Mouse (Mus musculus) heart, postnatal 14 days (tissue): Measurements from ENCODE around the gene Myh3. TPM values are rescaled to one million over a fixed set of nuclear protein-coding genes. Genes with fewer than 3 reads are reported as not detected.

Experiments used
- DNase-seq, 2 experiments: peaks; one replicate each; pipeline ENCODE4 v3.0.0; 2021 to 2022
- intact Hi-C: fragments of 180-260 bp; cut with DNase I; formaldehyde crosslinking; loops from one replicate; pipeline ENCODE4 v1.15.1; 2025
- microRNA-seq, 2 experiments: library from miRNA; unstranded; fragments of <30 nt; microRNA quantifications; one replicate each; pipeline ENCODE4 v1.2.0; 2021 to 2022
- total RNA-seq, 2 experiments: library from RNA; stranded (reverse); gene quantifications; 2 replicates each; pipeline ENCODE4 v1.2.3; 2021

Myh3 gene
- total RNA-seq, 2 experiments from 2014 or later, result not detected

DNA sequence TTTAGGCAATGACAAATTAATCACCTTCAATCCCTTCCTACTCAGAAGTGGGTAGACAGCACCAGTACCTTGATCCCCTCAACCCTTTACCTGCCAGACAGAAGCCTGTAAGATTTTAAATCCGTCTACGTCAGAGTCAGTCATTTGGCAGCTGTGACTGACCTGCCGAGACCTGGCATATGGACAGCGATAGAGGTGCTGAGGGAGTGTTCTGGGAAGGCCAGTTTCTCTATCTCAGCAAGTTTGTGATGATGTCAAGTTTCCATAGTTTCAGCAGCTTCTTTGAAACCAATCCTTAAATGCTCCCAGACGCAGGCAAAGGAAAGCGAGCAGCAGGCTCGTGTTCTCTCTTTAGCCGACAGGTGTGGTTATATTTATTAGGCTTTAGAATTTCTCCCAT lies 61.5 kb downstream of the Myh3 start:
- DNase-seq, result no peak
- intact Hi-C loops, result no loop called here

DNA sequence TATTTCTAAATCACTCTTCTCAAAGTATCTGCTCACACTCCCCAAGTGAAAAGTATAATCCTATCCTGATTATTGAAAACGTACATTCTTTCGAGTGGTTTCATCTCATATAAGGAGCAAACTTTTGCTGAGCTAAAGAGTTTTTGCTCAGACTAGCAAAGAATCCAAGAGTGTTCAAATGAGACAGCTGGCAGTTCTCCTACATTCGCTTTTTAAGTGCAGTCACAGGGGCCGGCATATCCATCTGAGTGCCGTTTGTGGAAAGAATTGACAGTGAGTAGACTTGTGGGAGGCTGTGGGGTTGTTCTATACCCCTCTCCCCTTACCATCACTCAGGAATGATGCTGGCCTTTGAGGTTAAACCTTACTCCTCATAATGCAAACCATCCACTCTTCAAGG lies 62.1 kb downstream of the Myh3 start:
- intact Hi-C loops, result no loop called here
- DNase-seq, result no peak

DNA sequence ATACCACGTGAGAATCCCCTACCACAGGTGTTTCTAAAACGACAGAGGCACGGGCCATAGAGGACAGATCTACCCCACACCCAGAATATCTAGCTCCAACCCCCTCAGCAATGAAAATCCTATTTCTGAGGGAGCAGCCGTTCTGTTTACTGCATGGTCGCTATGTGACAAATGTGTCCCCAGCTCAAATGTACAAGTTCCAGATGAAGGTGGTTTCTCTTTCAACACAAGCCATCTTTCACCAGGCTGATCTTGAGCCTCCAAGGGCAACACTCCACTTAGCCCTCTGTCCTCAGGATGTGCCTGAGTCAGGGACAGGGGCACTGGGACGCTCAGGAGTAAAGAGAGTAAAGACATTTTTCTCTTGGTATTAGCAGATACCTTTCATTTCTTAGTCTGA lies 62.9 kb downstream of the Myh3 start:
- intact Hi-C loops, result no loop called here
- DNase-seq, result no peak

DNA sequence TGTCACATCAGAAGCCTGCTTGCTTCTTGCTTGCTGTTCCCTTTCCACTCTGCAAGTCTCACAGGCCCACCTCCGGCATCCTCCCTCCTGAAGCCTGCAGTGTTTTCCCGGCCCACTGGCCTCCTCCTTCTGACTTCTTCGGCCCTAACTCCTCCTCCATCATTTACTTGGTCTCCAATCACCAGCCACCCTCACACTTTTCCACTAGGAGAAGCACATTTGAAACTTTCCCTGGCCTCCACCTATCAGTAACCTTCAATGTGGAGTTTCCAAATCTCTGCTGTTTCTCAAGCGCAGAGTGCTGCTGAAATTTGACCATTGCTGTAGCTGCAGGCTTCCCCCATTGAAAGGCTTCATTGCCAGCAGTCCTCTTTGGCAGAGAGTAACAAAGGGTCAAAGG lies 63.9 kb downstream of the Myh3 start:
- intact Hi-C loops, result no loop called here
- DNase-seq, result no peak

DNA sequence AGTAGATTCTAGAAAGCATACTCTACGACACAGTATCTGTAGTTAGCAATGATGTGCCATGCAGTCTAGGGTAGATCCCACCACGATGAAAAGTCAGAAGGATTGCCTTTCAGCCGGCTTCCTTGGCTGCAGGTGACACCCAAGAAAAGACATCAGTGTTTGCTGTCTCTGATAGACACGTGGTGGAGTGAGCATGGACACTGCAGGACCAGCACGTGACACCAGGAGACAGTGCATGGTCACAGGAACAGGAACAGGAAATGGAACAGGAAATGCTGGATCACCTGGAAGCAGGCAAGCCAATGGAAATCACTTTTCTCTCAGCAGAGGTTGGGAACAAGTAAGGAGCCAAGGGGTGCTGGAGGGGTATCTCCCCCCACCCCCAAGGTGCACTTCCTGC lies 65.0 kb downstream of the Myh3 start:
- no peak for DNase-seq
- intact Hi-C loops, result no loop called here

DNA sequence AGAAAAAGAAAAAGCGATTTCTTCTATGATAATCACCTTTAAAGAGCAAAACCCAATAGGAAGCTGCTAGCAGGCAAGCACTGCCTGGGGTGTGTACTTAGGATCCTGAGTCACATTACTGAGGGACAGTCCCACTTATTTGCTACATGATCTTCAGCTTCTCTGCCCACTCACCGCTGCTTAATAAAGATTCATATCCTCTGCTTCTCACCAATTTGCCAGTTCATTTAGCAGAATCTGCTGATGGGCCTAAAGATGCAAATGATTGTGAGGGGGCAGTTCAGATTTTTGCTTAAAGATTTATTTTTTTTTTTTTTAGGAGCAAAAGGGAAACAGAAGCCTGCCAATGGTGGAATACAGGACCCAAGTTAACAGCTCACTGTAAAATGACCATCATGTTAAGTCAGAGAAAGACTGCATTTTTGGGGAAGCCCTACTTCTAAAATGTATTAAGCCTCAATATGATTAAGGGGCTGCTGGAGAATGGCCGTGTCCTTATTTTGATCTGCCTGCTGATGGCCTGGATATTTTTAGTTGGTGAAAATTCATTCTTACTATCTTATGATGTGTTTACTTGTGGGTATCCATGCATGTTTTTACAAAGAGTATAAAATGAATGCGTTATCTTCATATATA lies 65.9 kb downstream of the Myh3 start:
- intact Hi-C loops, result no loop called here

DNA sequence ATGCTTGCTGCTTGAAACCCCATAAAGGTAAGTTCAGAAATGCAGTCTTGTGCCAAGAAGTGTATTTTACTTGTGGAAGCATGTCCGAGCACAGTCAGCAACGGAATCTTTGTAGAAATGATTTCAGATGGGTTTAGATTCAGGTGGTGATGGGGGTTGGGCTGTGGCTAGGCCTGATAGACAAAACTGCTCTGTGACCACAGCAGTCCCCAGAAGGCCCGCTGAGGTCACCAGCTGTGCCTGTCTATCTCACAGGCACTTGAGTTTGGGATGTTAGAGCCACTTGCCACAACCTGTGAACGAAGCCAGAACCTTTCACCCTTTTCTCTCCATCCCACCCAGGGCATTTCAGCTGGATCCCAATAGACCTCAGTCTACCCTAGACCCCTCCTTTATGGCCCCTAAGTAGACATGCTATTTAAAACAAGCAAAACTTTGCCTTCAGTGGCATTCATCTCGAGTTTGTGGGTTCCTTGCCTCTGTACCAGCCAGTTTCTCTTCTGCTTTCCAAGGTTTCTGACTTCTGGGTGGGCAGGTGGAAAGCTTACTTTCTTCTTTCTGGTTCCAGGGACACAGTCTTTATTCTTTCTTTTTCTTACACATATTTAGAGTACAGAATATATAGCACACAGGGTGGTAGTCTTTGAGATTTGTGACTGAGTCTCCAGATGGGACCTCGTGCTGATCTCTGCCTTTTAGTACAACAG lies 66.6 kb downstream of the Myh3 start:
- no peak for DNase-seq
- intact Hi-C loops, result no loop called here

More for the DNA sequence above, 65.9 kb downstream of the Myh3 start:
- DNase-seq, result no peak

DNA sequence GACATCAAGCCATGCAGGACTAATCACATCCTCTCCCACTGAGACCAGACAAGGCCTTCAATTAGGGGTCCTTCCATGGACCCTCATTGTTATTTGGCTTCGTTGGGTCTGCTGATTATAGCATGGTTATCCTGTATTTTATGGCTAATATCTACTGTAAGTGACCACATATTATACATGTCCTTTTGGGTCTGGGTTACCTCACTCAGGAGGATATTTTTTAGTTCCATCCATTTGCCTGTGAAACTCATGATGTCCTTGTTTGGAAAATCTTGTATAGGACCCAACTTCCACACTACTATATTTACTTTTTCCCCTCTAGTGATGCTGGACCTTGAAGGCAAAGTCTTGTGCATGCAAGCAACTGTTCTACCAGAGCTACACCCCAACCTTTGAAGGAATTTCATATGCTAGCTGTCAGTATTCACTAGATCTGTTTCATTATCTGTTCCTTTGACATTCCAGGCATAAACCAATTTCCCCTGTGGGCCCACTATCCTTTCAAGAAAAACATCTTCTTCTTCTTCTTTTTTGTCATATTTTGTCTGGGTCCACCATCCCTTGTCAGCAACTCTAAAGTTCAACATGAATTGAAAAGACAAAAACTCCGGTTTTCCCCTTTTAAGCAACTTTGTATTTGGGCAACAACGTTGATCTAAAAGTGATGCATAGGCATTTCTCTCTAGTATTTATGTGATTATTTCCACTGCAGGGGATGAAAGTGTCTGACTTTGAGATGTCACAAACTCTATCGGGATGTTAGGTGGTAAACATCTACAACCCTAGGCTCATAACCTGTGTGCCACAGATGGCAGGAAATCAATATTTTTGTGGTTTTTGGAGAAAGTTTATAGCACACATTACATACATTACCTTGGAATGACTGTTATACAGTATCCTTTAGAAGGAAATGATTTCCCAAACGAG lies 67.6 kb downstream of the Myh3 start:
- intact Hi-C loops, result no loop called here
- no peak for DNase-seq

DNA sequence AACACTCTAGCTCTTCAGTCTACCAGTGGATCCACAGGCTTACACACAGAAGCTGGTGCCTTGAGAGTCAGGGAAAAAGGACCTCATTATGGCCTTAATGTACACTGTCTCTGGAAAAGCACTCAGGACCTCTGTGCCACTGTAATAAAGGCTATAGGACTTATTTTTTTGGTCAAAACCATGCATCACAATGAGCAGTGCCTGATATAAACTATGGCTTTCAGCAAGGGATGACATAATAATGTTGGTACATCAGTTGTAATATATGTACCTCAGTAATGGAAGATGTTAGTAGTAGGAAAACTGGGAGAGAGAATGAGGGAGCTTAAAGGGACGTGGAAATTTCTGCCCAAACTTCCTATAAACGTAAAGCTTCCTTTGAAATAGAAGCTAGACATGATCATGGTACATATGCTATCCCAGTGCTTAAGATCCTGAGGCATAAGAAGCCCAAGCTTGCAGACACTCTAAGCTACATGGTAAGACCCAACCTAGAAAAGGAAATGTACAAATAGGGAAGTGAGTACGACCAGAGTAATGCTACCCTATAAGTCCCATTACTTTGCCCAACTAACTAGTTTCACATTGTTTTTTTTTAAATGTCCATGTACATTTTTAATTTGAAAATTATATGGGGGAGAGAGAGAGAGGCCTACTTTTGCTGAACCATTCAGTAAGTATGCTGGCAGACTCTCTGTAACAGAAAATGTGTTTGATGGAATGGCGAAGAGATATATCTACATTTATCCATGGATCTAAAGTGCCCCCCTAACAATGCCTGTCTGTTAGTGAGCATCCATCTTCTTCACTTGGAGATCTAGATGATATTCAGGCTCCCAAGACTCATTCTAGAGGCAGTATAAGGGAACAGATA lies 68.5 kb downstream of the Myh3 start:
- intact Hi-C loops, result no loop called here
- no peak for DNase-seq

DNA sequence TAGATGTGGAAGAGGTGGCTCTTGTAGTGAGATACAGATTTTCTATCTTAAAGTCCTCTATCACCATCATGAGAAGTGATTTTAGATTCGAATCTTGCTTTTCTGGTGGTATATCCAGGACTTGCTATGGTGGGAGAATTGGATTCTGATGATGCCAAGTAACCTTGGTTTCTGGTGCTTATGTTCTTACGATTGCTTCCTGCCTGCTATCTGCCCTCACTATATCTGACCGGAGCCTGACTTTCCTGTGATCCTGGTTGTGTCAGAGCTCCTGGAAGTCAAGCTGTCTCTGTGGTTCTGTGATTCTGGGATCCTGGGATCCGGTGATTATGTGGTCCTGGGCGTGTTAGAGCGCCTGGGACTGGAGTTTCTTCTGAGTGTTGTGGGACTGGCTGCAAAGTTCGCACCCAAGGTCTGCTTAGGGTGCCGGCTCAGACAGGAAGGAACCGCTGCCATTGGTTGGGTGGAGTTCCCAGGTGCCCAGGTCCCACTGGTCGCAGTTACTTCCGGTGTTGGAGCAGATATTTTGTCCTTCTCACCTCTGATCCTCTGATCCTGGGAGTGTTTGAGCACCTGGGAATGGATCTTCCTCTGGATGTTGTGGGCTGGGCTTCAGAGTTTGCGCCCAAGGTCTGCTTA lies 69.3 kb downstream of the Myh3 start:
- no peak for DNase-seq
- intact Hi-C loops, result no loop called here

DNA sequence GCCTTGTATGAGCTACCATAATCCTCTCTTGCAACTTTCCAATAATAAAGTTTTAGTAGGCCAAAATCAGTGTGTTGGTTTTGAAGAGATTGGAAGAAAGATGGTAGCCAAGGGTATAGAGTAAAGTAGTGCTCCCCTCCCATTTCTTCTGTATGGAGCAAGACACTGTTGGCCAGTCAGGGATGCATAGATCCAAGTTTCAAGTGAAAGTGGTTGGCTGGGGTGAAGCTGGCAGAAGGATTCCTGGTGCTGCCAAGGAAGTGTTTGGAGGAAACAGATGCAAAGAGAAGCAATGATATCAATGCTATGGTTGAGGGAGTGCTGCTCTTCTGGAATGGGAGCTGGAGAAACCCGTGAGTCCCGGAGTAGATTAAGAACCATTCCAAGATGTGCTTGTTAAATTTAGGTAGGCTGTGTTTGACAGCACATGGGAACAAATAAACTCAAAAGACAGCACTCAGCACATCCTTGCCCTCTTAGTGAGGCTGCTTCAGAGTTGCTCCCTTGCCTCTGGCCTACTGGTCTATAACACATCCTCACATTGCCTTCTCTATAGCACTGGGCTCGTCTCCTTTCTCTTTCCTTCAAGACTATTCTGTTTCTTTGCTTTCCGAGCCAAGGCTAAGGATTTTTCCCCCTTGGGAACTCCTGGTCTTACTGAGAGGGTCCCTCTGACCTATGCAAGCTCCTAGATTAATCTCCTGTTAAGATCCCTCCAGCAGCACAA lies 70.3 kb downstream of the Myh3 start:
- DNase-seq, result no peak
- intact Hi-C loops, result no loop called here

DNA sequence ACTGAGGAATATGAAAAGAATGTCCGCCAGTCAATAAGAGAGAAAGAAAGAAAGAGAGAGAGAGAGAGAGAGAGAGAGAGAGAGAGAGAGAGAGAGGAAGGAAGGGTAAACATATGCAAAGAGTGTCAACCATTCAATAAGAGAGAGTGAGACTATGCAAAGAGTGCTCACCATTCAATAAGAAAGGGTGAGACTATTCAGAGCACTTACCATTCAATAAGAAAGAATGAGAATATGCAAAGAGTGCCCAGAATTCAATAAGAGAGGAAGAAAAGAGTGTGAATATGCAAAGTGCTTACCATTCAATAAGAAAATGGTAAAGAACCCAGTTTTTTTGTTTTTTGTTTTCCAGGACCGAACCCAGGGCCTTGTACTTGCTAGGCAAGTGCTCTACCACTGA lies 72.1 kb downstream of the Myh3 start:
- intact Hi-C loops, result no loop called here

DNA sequence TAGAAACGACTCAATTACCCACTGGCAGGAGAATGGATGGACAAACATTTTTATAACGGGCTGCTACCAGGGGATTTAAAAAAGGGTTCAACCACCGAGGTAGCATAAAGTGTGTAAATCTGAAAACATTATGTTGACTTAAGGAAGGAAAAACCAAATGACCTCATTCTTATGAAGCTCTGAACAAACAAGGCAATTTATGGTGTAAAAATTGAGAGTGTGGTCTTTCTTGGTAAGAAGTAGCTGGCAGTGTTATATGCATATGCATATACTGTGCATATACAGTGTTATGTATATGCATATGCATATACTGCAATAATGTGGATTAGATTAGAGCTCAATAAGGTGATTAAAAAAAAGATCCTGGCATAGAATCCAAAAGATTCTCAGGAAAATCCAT lies 73.1 kb downstream of the Myh3 start:
- intact Hi-C loops, result no loop called here
- DNase-seq, result no peak

More for the DNA sequence above, 72.1 kb downstream of the Myh3 start:
- no peak for DNase-seq

Small RNA genes within 50 kb of the gene (microRNA-seq; reads per million reads assigned to microRNA genes)
- 0 reads per million in 2 experiments for gene Mir6923

Other genes starting within 250 kb of the Myh3 start
- 10 to 100 TPM; 18.1 to 19.2 TPM for gene Pirt, start 166.3 kb upstream of the Myh3 start, total RNA-seq
- gene Tmem238l, start 121.7 kb upstream of the Myh3 start, total RNA-seq, result not detected
- 1 to 10 TPM; 1.3 to 1.4 TPM for gene Tmem220, start 53.1 kb upstream of the Myh3 start, total RNA-seq
- gene Adprm, start 25.7 kb upstream of the Myh3 start, total RNA-seq, result 10 to 100 TPM; 13.8 to 15.9 TPM
- 10 to 100 TPM; 17.3 to 17.9 TPM for gene Sco1, start 25.6 kb upstream of the Myh3 start, total RNA-seq
- not detected for gene Myh2, start 92.7 kb downstream of the Myh3 start, total RNA-seq
- gene Myh1, start 121.8 kb downstream of the Myh3 start, total RNA-seq, result not detected
- gene Myh4, start 159.7 kb downstream of the Myh3 start, total RNA-seq, result not detected
- under 1 TPM; 0.07 to 0.10 TPM for gene Myh8, start 198.8 kb downstream of the Myh3 start, total RNA-seq
- gene Myh13, start 243.4 kb downstream of the Myh3 start, total RNA-seq, result not detected